In genomic region chr10:128303126-128304021, GRCm38 (mm10) we compare ENCODE assay signal across 1 mouse cellular context.
TF ChIP-seq lines count a peak whose summit lies in the region.

Pan2 (plus strand) TSS chr10:128303335.

TF ChIP-seq in MEL, 35 proteins besides CTCF, POLR2A, EP300 and RAD21 (continued from another document):
- TF ChIP-seq TCF12 (IDR thresholded peaks at IDR 0.05; ENCODE audit: low read depth, low read length) (peak; percentile 71), USF2 (IDR thresholded peaks at IDR 0.05; ENCODE audit: borderline replicate concordance in 1 of 2, insufficient read depth in 1 of 2, low read depth in 1 of 2, low read length in 2 of 2) (no peak), UBTF (IDR thresholded peaks at IDR 0.05; ENCODE audit: borderline replicate concordance, insufficient read depth, low read depth, low read length) (no peak), ZNF384 (IDR thresholded peaks at IDR 0.05; ENCODE audit: low read depth, low read length) (no peak), MAX (IDR thresholded peaks at IDR 0.05; ENCODE audit: low read length) (peak; percentile 75; the same call in 1 of the 2 replicates)
TF ChIP-seq in MEL: peak in this region for 21.
